Mouse (Mus musculus) bone marrow, adult 2 months (tissue): ENCODE measurements around the gene Abca14.

ENCODE experiments used
- CTCF ChIP-seq: fragments of 200-500 bp; IDR thresholded peaks from 2 replicates; pipeline ENCODE4 v1.5.1; 2011; ENCODE audit warnings: low read length, control low read depth; ENCODE audit not compliant: control insufficient read depth, insufficient read depth
- POLR2A ChIP-seq: fragments of 200-500 bp; IDR thresholded peaks from 2 replicates; pipeline ENCODE4 v1.6.1; 2011; ENCODE audit warnings: low read depth, mild to moderate bottlenecking, control low read depth, low read length, borderline replicate concordance; ENCODE audit not compliant: control insufficient read depth

DNA sequence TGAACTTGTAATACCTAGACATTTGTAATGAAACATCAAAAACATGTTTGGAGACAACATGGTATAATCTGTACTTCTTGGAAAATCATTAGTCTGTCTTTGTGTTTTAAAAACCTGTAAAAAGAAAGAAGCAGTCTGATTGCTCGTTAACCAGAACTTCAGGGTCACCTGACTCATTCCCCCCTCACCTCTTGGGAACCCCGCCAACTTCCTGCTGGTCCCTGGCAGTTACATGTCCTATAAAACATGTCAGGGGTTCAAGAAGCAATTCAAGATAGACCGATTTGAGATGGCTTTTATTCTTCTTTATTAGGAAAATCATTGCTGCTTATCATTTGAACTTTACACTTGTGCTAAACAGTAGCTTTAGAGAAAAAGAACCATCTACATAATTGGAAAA is 81.5 kb downstream of the Abca14 start:
- TF ChIP-seq CTCF, result no peak
- TF ChIP-seq POLR2A, result no peak
